Mouse (Mus musculus) embryonic facial prominence, embryonic 14.5 days (tissue): ENCODE results near the gene Wnt4. TPM values are rescaled to one million over a fixed set of nuclear protein-coding genes. Genes with fewer than 3 reads are reported as not detected.

Experiments used
- ATAC-seq: fragments of 200-750 bp; cut with Nextera tagmentation; 2 replicates; pipeline ENCODE4 v1.8.0; 2017; ENCODE audit warnings: low read depth, moderate number of reproducible peaks, moderate TSS enrichment
- DNase-seq: peaks from one replicate; pipeline ENCODE4 v3.0.0-alpha.2; 2015; ENCODE audit warnings: low spot score
- H3K27ac ChIP-seq: fragments of 300-500 bp; sonication (generic); replicated peaks from 2 replicates; pipeline ENCODE4 v1.5.1; 2014; ENCODE audit warnings: low read depth, mild to moderate bottlenecking, low read length, moderate library complexity
- H3K27me3 ChIP-seq: fragments of 300-500 bp; sonication (generic); replicated peaks from 2 replicates; pipeline ENCODE4 v1.6.1; 2014; ENCODE audit warnings: low read length; ENCODE audit not compliant: control insufficient read depth, insufficient read depth
- H3K36me3 ChIP-seq: fragments of 300-500 bp; sonication (generic); 2 replicates; pipeline ENCODE4 v1.6.1; 2014; ENCODE audit warnings: low read length, mixed read lengths; ENCODE audit not compliant: control insufficient read depth, insufficient read depth
- H3K4me1 ChIP-seq: fragments of 300-500 bp; sonication (generic); 2 replicates; pipeline ENCODE4 v1.6.1; 2014; ENCODE audit warnings: antibody characterized with exemption, low read length; ENCODE audit not compliant: control insufficient read depth, insufficient read depth
- H3K4me2 ChIP-seq: fragments of 300-500 bp; sonication (generic); 2 replicates; pipeline ENCODE4 v1.6.1; 2014; ENCODE audit warnings: low read depth, mild to moderate bottlenecking, low read length, moderate library complexity, mixed read lengths
- H3K4me3 ChIP-seq: fragments of 300-500 bp; sonication (generic); 2 replicates; pipeline ENCODE4 v1.5.1; 2014; ENCODE audit warnings: low read depth, mild to moderate bottlenecking, low read length
- H3K9ac ChIP-seq: fragments of 300-500 bp; sonication (generic); 2 replicates; pipeline ENCODE4 v1.6.1; 2014; ENCODE audit warnings: low read depth, mild to moderate bottlenecking, low read length, moderate library complexity, mixed read lengths
- H3K9me3 ChIP-seq: fragments of 300-500 bp; sonication (generic); 2 replicates; pipeline ENCODE4 v1.6.1; 2016; ENCODE audit warnings: low read length; ENCODE audit not compliant: control insufficient read depth
- WGBS: fragments of 180-500 bp; shearing (Covaris S2); extraction: QIAGEN DNeasy Blood & Tissue Kit; methylation state at CpG from one replicate; pipeline ENCODE4 v1.1.7; 2014; 5-methylcytosine and 5-hydroxymethylcytosine counted together
- polyA plus RNA-seq: library from polyadenylated mRNA; unstranded; fragments of >200 nt; fragmentation: Nextera tagmentation; extraction: Ambion mirVana; gene quantifications from 2 replicates; pipeline ENCODE4 v1.2.1, GENCODE M21; 2014

Wnt4 gene
- polyA plus RNA-seq, 1 experiment from 2014 or later, result 5.6 TPM

DNA sequence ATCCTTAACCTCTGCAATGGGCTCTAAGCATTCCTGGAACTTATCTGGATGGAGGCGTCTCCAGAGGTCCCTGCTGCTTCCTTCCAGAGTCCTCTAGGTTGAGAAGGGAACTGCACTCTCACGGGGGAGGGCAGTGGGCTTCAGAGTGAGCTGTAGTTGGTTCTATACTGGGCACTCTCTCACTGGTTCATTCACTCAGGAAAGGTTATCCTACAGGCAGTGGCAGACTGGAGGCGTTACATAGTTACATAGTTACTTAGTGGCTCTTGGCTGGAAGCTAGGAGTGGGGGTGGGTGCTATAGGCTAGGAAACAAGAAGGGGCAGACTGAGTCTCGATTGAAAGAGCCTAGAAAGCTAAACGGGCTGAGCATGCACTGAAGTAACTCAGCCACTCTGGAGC is 26.4 kb upstream of the Wnt4 start:
- Histone ChIP-seq H3K9ac (no peak overlapping the region), H3K27me3 (no peaks in the 10 kb centered on the region), H3K4me3 (no peak overlapping the region), H3K4me1 (no peaks in the 10 kb centered on the region), H3K4me2 (no peak overlapping the region), H3K9me3 (no peaks in the 10 kb centered on the region), H3K27ac (no peak overlapping the region), H3K36me3 (no peaks in the 10 kb centered on the region)
- no peak for ATAC-seq
- WGBS, result 53% methylated on average over 5 of the region's 5 CpGs
- no peak for DNase-seq

DNA sequence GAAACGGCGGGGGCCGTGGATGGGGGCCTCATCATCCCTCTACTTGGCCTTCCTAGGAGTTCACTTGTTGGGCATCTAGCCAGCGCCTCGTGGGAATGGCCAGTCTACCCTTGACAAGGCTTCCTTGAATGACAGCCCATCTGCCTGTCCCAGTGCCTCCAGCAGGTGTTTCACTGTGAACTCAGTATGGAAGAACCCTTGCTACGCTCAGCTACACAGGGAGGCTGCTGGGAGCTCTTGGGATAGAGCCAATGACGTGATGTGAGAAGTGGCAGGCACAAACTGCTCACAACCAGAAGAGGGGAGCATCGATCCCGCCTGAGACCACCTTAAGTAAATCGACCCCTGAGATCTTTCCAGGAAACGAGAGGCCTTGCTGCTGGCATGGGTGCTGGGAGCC is 23.7 kb upstream of the Wnt4 start:
- no peak overlapping the region for H3K27ac ChIP-seq
- H3K9ac ChIP-seq, result no peak overlapping the region
- no peak overlapping the region for H3K4me3 ChIP-seq
- H3K4me1 ChIP-seq, result no peaks in the 10 kb centered on the region
- no peak overlapping the region for H3K4me2 ChIP-seq
- ATAC-seq (no peak), DNase-seq (peak; percentile 26)
- H3K27me3 ChIP-seq, result no peaks in the 10 kb centered on the region
- no peaks in the 10 kb centered on the region for H3K9me3 ChIP-seq
- no peaks in the 10 kb centered on the region for H3K36me3 ChIP-seq
- 71% methylated on average over 11 of the region's 11 CpGs for WGBS

DNA sequence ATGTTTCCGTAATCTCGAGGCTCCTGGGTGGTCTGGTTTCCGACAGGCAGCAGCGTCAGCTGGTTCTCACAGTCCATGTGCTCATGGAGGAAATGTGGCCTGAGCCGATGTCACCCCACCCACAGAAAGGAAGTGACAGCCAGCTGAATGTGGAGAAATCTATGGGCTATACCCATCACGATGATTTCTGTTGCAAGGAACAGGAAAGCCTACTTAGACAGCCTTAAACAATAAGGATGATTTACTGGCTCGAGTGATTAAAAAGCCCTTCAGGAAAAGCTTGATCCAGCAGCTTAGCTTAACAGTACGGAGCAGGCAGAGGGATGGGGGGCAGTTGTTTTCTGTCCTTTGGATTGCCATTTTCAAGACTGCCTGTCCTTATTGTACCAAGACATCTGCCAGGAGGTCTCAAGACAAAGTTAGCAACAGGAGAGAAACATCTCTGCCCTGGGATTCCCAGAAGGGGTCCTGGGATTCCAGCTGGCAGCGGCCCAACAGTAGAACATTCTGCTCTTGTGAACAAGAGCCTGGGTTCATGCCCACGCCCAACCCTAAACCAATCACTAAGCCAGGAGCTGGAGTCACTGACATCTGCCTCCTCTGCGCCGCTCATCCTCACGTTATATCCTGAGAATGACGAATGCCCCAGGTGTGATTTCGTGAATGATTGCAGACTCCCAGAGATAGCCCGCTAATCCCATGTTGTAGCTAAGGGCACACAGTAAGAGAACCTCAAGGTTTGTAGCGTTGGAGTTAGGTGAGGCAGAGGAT is 22.9 kb upstream of the Wnt4 start:
- Histone ChIP-seq H3K36me3 (no peaks in the 10 kb centered on the region), H3K27me3 (no peaks in the 10 kb centered on the region), H3K4me3 (no peak overlapping the region), H3K9me3 (no peaks in the 10 kb centered on the region), H3K4me2 (no peak overlapping the region), H3K4me1 (no peaks in the 10 kb centered on the region), H3K9ac (no peak overlapping the region), H3K27ac (no peak overlapping the region)
- 74% methylated on average over 17 of the region's 17 CpGs for WGBS
- DNase-seq, result no peak
- no peak for ATAC-seq

DNA sequence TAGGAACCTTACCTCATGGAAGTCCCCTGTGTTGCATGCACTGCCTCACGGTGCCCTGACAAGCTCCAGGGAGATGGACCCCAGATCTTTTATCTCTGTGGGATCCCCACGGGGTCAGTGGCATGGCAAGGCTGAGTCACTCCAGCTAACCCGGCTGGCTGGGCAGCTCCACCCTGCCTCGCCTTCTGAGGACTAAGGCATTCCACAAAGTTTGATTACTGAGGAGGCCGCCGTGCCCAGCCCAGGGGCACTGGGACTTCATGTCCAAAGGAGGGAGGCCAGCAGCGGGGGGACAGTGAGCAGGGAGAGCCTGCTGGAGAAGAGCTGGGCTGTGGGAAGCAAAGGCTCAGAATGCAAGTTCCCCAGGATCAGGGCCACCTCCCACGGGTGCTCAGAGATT is 21.7 kb upstream of the Wnt4 start:
- Histone ChIP-seq H3K4me3 (no peak overlapping the region), H3K4me1 (no peaks in the 10 kb centered on the region), H3K27ac (no peak overlapping the region), H3K27me3 (no peaks in the 10 kb centered on the region), H3K9me3 (no peaks in the 10 kb centered on the region), H3K36me3 (no peaks in the 10 kb centered on the region), H3K4me2 (no peak overlapping the region), H3K9ac (no peak overlapping the region)
- DNase-seq, result no peak
- WGBS, result 65% methylated on average over 8 of the region's 8 CpGs
- no peak for ATAC-seq

DNA sequence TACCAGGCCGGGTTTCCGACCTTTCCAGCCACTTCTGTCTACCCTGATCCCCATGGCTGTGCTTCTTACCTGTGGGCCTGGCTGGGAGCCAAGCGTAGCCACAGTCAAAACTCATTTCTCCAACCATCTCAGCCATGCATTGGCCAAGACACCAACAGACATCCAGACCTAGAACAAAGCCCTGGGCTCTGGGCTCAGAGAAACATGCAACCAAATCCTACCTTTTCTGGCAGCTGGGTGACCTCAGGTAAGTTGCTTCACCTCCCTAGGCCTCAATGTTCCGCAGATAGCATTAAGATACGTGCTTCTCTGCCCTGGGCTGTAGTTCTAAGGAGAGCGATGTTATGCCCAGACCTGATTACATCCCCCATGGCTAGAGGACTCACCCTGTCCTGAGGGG is 15.5 kb upstream of the Wnt4 start:
- DNase-seq (no peak), ATAC-seq (no peak)
- 85% methylated on average over 6 of the region's 6 CpGs for WGBS
- H3K27ac ChIP-seq, result no peak overlapping the region
- H3K9ac ChIP-seq, result no peak overlapping the region
- peaks cover 7% of the 10 kb centered on the region for H3K4me1 ChIP-seq
- H3K36me3 ChIP-seq, result no peaks in the 10 kb centered on the region
- no peaks in the 10 kb centered on the region for H3K9me3 ChIP-seq
- H3K4me2 ChIP-seq, result no peak overlapping the region
- no peak overlapping the region for H3K4me3 ChIP-seq
- no peaks in the 10 kb centered on the region for H3K27me3 ChIP-seq

DNA sequence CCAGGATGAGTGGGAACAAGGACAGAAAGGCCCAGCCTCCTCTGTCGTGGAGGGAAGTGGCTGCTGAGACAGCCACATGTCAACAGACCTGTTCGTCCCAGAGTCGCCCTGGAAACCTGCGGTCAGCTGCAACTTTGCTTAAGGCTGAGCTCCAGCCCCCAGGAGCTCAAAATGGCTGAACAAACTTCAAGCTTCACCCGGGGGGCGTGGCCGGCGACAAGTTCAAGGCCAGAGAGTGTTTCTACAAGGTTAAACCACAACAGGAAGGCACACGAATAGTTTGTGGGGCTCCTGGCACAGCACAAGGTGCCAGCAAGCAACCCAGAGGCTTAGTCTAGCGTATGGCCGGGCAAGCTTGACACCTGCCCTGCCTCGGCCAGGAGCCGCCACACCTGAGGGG is 13.2 kb upstream of the Wnt4 start:
- Histone ChIP-seq H3K4me3 (no peak overlapping the region), H3K9ac (no peak overlapping the region), H3K4me2 (no peak overlapping the region), H3K27ac (no peak overlapping the region), H3K9me3 (no peaks in the 10 kb centered on the region), H3K36me3 (no peaks in the 10 kb centered on the region), H3K4me1 (peaks cover 7% of the 10 kb centered on the region), H3K27me3 (no peaks in the 10 kb centered on the region)
- 81% methylated on average over 11 of the region's 13 CpGs for WGBS
- no peak for DNase-seq
- no peak for ATAC-seq

DNA sequence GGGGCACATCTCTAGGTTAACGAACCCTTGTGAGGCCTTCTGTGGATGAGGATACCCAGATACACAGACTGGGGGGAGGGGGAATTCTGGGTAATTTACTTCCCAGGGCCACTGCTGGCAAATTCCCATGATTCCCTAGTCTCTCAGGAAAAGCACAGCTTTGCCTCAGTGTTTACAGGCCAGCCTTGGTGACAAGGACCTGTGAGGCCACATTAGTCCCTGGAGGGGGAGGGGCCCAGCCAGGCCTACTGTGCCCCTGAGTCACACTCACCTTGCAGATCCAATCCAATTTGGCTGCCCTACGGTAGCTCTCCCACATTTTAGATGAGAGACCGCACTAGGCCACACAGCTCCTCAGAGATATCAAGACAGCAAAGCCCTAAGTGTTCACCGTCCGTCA is 12.2 kb upstream of the Wnt4 start:
- no peak overlapping the region for H3K4me2 ChIP-seq
- H3K9me3 ChIP-seq, result no peaks in the 10 kb centered on the region
- no peak overlapping the region for H3K9ac ChIP-seq
- H3K4me1 ChIP-seq, result peaks cover 7% of the 10 kb centered on the region
- no peak overlapping the region for H3K4me3 ChIP-seq
- H3K27me3 ChIP-seq, result no peaks in the 10 kb centered on the region
- H3K27ac ChIP-seq, result no peak overlapping the region
- no peak for ATAC-seq
- no peak for DNase-seq
- H3K36me3 ChIP-seq, result no peaks in the 10 kb centered on the region
- WGBS, result 80% methylated on average over 5 of the region's 5 CpGs

DNA sequence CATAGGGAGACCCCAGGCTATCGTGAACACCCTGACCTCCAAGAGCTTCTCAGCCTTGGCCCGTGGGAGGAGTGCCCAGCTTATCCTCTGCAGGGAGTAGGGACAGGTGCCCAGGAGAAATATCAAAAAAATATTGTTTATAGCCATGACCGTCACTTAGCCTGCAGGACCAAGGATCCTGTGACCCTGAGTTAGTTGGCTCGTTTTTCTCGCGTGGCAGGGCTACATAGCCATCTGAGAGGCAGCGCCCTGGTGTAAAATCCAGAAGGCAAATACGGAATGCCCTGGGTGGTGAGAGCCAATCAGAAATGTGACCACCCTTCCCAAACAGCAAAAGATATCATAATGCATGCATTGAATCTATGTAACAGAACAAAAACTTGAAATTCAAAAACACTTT is 8.7 kb upstream of the Wnt4 start:
- ATAC-seq (no peak), DNase-seq (no peak)
- no peaks in the 10 kb centered on the region for H3K9me3 ChIP-seq
- peaks cover 7% of the 10 kb centered on the region for H3K4me1 ChIP-seq
- no peak overlapping the region for H3K27ac ChIP-seq
- WGBS, result 71% methylated on average over 8 of the region's 8 CpGs
- H3K27me3 ChIP-seq, result 0 out of 2 replicates have a peak, but pooled peaks cover 2% of the 10 kb centered on the region
- no peaks in the 10 kb centered on the region for H3K36me3 ChIP-seq
- H3K4me3 ChIP-seq, result no peak overlapping the region
- H3K9ac ChIP-seq, result no peak overlapping the region
- H3K4me2 ChIP-seq, result no peak overlapping the region

DNA sequence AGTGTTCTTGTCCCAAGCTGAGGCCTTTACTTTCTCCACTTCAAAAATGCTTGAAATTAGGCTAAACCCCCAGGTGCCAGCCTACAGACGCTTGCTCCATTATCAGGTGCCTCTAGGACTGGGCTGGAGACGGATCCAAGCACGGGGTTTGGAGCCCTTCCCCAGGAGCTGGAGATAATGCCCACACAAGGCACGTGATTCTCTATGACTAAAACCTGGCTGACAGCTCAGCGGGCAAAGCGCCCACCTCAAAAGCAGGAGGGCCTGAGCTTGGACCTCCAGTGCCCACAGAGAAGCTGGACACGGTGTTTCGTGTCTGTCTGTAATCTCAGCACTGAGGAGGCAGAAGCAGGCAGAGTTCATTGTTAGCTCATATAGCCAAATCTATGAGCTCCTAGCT is 5.4 kb upstream of the Wnt4 start:
- no peak for ATAC-seq
- WGBS, result 78% methylated on average over 8 of the region's 8 CpGs
- Histone ChIP-seq H3K9ac (no peak overlapping the region), H3K4me3 (no peak overlapping the region), H3K36me3 (no peaks in the 10 kb centered on the region), H3K27ac (no peak overlapping the region), H3K4me2 (no peak overlapping the region), H3K9me3 (no peaks in the 10 kb centered on the region), H3K4me1 (peaks cover 3% of the 10 kb centered on the region; the same call in 1 of the 2 replicates), H3K27me3 (peaks cover 28% of the 10 kb centered on the region)
- DNase-seq, result no peak
